Comparison of ENCODE assay signal across 8 mouse cellular contexts in the genomic region with DNA sequence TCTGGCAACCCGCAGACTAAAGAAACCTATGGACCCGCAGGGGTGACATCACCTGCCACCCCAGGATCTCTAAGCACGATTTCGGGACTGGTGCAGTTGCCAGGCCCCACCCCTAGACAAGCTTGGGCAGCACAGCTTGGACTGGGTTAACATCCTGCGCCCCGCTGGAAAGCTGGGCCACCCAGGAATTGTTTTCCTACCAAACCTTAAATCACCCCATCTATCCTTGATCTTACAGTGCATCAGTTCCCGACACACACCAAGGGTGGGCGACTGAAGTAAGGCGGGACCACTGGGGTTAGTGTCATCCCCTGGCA. TPM values are rescaled to one million over a fixed set of nuclear protein-coding genes. Genes with fewer than 3 reads are reported as not detected.
DNase-seq lines count a peak whose midpoint lies in the region; ATAC-seq and TF ChIP-seq lines count a peak whose summit lies in the region.

No protein-coding gene starts in this region.

- no peaks in the 10 kb centered on the region for H3K36me3 ChIP-seq in liver, embryonic 11.5 days (ENCODE audit: control insufficient read depth, insufficient read depth, low read length)
- H3K36me3 ChIP-seq in intestine, embryonic 15.5 days: no peaks in the 10 kb centered on the region
- no peaks in the 10 kb centered on the region for H3K36me3 ChIP-seq in neural tube, embryonic 13.5 days

- H3K4me2 ChIP-seq in liver, embryonic 11.5 days: peak overlapping the region; percentile 79
- H3K4me2 ChIP-seq in intestine, embryonic 15.5 days (replicated peaks): peak overlapping the region; percentile 98
- H3K4me2 ChIP-seq in neural tube, embryonic 13.5 days: peak overlapping the region; percentile 99

- H3K27ac ChIP-seq in liver, embryonic 11.5 days (ENCODE audit: low read depth, low read length): no peak overlapping the region
- H3K27ac ChIP-seq in embryonic fibroblast, embryonic 13.5 days (ENCODE audit: insufficient read depth, low read length): no peak overlapping the region
- no peak overlapping the region for H3K27ac ChIP-seq in intestine, embryonic 15.5 days
- H3K27ac ChIP-seq in neural tube, embryonic 13.5 days (replicated peaks): no peak overlapping the region; the same call in 1 of the 2 replicates

- H3K27me3 ChIP-seq in liver, embryonic 11.5 days (replicated peaks; ENCODE audit: control insufficient read depth, insufficient read depth, low read length): peaks cover 46% of the 10 kb centered on the region
- H3K27me3 ChIP-seq in intestine, embryonic 15.5 days (replicated peaks): peaks cover 13% of the 10 kb centered on the region; the same call in 1 of the 2 replicates
- peaks cover 6% of the 10 kb centered on the region; the same call in 1 of the 2 replicates for H3K27me3 ChIP-seq in neural tube, embryonic 13.5 days

- H3K9ac ChIP-seq in liver, embryonic 11.5 days (ENCODE audit: low read depth, low read length): no peak overlapping the region; the same call in 1 of the 2 replicates
- H3K9ac ChIP-seq in intestine, embryonic 15.5 days: peak overlapping the region; percentile 62
- peak overlapping the region; percentile 85 for H3K9ac ChIP-seq in neural tube, embryonic 13.5 days

- TF ChIP-seq CTCF in embryonic fibroblast, embryonic 13.5 days (IDR thresholded peaks at IDR 0.05; ENCODE audit: borderline replicate concordance, insufficient read depth, low read length): no peak

- no peaks in the 10 kb centered on the region for H3K4me1 ChIP-seq in liver, embryonic 11.5 days (replicated peaks; ENCODE audit: control insufficient read depth, insufficient read depth, low read length)
- H3K4me1 ChIP-seq in embryonic fibroblast, embryonic 13.5 days (ENCODE audit: control insufficient read depth, insufficient read depth, low read length): peaks cover 7% of the 10 kb centered on the region; the same call in 1 of the 2 replicates
- H3K4me1 ChIP-seq in intestine, embryonic 15.5 days (replicated peaks): peaks cover 17% of the 10 kb centered on the region
- peaks cover 46% of the 10 kb centered on the region for H3K4me1 ChIP-seq in neural tube, embryonic 13.5 days (replicated peaks)

- TF ChIP-seq POLR2A in embryonic fibroblast, embryonic 13.5 days (IDR thresholded peaks at IDR 0.05; ENCODE audit: low read depth, low read length): no peak

- ATAC-seq in liver, embryonic 11.5 days (replicated peaks; ENCODE audit: low FRiP score): no peak
- ATAC-seq in intestine, embryonic 15.5 days: peak; percentile 40
- ATAC-seq in neural tube, embryonic 13.5 days (ENCODE audit: low read depth): peak; percentile 55

- peak overlapping the region; percentile 54 for H3K4me3 ChIP-seq in liver, embryonic 11.5 days (ENCODE audit: low read depth, low read length)
- peak overlapping the region; percentile 47 for H3K4me3 ChIP-seq in embryonic fibroblast, embryonic 13.5 days (ENCODE audit: insufficient read depth, low read length)
- H3K4me3 ChIP-seq in intestine, embryonic 15.5 days (replicated peaks): peak overlapping the region; percentile 59
- peak overlapping the region; percentile 68 for H3K4me3 ChIP-seq in neural tube, embryonic 13.5 days

- no peak for DNase-seq in liver, embryonic 11.5 days (ENCODE audit: low spot score)
- no peak for DNase-seq in liver
- DNase-seq in adipocyte (ENCODE audit: low spot score): no peak
- no peak for DNase-seq in embryo, embryonic 11 days
- DNase-seq in gastrocnemius, adult 18-20 months (ENCODE audit: low spot score): no peak

- WGBS in liver, embryonic 11.5 days: 8% methylated on average over 9 of the region's 9 CpGs
- 8% methylated on average over 9 of the region's 9 CpGs for WGBS in intestine, embryonic 15.5 days
- WGBS in neural tube, embryonic 13.5 days: 2% methylated on average over 9 of the region's 9 CpGs

- H3K9me3 ChIP-seq in liver, embryonic 11.5 days (ENCODE audit: control insufficient read depth, low read length): no peaks in the 10 kb centered on the region
- no peaks in the 10 kb centered on the region for H3K9me3 ChIP-seq in intestine, embryonic 15.5 days
- no peaks in the 10 kb centered on the region for H3K9me3 ChIP-seq in neural tube, embryonic 13.5 days

RNA-seq across cellular contexts. Expression of a gene that starts 50.5 kb away (rescaled TPM):
- polyA plus RNA-seq in liver, embryonic 11.5 days (2014; fragmentation: Nextera tagmentation; extraction: Ambion mirVana): 11.6 and 12.9 TPM in 2 replicates
- polyA plus RNA-seq in embryonic fibroblast, embryonic 13.5 days (2011; ENCODE audit: insufficient read length, low read depth, missing spikeins): 23.1 and 23.7 TPM in 2 replicates
- polyA plus RNA-seq in intestine, embryonic 15.5 days (2015; fragmentation: Nextera tagmentation; extraction: Ambion mirVana): 37.9 and 38.3 TPM in 2 replicates
- 83.7 and 86.8 TPM in 2 replicates for polyA plus RNA-seq in neural tube, embryonic 13.5 days (2015; fragmentation: Nextera tagmentation; extraction: Ambion mirVana)
- 10 to 100 TPM in 1 of 2 experiments, 1 to 10 TPM in 1; 8.2 to 12.8 TPM for total RNA-seq in gastrocnemius, adult 18-20 months (2021)
